Mouse (Mus musculus): ENCODE results near the gene Gse1.

The Gse1 gene

DNA sequence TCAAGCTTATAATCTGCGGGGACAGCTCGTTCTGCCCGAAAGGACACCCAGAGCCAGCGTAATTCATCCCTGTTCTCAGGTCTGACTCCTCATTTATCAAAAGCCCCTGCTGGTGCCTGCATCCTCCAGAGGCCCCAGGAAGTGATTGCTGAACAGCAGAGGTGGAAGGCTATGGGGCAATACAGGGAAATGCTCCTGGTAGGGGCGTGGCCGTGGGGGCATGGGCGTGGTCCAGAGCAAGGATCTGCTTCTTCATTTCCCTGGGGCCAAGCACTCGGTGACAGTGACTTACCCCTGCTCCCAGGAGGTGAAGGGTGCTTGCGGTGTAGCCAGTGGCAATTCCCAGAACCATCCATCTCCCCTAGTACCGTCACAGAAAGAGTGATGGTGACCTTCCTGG lies 217.0 kb downstream of the Gse1 start:
- peak; percentile 41 for DNase-seq (ENCODE audit: low read depth, low spot score)

DNA sequence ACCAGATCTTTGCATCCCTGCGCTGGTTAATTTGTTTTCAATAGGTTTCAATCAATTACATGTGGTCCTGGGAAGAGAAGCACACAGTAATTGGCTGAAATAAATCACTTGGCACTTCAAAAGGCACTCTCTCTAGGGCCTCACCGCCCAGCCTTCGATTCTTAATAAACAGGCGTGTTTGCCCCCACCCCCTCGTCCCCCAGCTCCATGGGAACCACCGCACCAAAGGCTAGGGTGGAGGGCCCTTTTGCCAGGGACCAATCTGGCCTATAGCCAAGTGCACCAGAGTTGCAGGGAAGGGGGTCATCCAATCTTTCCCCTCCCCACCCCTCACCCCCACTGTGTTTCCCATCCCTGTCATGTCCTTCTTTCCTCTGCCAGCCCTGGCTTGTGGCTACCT lies 219.9 kb downstream of the Gse1 start:
- no peak for DNase-seq (ENCODE audit: low read depth, low spot score)

DNA sequence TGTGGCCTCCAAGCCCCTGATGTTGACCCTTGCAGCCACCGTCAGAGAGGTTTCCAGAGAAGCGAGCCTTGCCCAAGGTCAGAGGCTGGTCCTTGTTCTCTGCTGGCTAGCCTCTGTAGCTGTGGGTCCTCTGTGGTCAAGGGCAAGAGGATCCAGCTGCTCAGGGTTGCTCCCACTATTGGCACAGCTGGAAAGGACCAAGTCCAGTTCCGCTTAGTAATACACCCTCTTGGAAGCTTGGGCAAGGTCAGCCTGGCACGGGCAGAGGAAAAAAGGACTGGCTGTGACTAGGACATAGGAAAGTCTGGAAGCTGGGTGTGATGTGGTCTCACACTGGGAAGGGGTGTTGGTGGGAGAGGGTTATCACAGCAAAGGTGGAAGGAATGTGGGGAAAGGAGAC lies 220.9 kb downstream of the Gse1 start:
- no peak for DNase-seq (ENCODE audit: low read depth, low spot score)

DNA sequence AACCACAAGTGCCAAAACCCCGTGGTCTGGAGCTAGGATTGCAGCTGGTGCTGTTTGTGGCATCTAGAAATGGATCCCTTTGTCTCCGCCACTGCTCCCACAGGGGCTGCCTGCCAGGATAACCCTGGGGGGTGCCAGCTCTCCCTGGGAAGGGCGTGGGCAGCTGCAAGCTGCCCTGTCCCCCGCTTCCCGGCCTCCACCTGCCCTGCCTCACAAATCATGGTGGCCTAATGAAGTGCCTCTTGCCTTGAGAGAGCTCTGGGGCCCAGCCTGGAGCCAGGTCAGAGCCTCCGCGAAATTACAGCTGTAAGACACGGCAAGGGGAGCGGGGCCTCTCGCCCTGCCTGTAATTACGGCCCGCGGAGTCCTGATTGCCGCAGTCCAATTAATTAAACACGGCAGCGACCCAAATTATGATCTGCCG lies 221.4 kb downstream of the Gse1 start:
- DNase-seq (ENCODE audit: low read depth, low spot score), result no peak

DNA sequence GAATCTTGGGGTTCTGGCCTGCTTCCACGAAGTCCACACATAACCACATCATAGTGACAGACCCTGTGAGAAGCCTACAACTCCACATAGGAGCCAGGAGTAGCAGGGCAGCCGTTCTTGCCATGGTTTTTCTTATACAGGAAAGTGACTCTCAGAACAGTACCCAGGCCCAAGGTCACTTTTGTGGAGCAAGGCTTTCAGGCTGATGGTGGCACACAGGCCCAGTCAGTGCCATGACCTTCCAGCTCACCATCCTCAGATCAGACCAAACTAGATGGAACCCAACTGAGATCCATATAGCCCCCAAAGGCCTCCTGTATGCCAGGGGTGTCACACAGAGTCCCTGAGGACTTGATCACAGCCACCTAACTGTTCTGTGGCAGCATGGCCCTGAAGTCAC lies 223.9 kb downstream of the Gse1 start:
- no peak for DNase-seq (ENCODE audit: low read depth, low spot score)

DNA sequence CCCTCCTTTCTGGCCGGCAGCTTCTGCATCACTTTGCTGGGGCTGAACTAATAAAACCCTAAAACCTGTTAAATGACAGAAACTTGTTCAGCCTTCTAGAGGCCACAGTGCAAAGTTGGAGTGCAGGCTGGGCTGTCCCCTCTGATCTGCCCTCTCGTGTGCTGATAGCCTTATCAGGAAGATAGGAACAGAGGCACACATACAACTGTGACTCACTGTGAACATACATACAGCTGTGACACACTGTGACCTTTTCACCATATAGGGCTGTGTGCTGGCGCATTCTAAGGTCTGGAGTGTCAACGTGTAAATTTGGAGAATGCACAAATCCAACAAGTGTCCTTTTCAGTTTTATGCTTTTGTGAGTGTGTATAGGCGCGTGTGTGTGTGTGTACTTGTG lies 226.1 kb downstream of the Gse1 start:
- DNase-seq (ENCODE audit: low read depth, low spot score), result no peak

DNA sequence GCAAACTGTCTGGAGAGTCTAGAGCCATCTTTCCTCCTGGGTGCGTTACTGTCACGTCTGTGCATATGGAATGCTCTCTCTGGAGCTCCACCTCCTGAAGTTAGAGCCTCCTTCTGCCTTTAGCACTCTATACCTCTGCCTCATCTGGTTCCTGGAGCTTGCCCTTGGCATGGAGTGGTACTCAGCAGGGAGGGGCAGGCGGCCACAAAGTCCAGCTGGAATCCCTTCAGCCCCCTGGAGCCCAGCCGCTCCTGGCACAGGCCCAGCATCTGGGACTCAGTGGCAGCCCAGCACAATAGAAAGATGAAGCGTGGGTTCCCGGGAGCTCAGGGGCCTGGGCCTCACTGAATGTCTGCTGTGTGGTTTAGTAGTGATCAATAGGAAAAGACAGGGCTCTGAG lies 232.1 kb downstream of the Gse1 start:
- DNase-seq (ENCODE audit: low read depth, low spot score), result no peak

DNA sequence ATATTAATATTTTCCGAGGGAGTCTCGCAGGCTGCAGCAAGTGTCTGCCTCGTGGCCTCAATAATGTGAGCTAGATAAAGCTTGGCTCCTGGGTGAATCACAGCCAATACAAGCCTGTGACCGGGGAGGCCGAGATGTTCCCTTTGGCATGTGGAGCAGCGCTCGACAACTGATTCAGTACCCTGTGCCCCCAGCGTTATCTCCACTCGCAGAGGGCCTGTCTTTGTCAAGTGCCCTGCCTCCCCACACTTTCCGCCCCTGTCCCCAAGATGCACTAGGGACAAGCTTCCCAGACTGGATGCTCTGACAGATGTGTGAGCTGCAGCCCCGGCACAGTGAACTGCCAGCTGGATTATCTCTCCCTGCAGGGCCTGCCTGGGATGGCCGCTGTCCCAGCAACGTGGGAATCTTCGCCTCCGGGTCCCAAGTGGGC lies 233.9 kb downstream of the Gse1 start:
- no peak for DNase-seq (ENCODE audit: low read depth, low spot score)

DNA sequence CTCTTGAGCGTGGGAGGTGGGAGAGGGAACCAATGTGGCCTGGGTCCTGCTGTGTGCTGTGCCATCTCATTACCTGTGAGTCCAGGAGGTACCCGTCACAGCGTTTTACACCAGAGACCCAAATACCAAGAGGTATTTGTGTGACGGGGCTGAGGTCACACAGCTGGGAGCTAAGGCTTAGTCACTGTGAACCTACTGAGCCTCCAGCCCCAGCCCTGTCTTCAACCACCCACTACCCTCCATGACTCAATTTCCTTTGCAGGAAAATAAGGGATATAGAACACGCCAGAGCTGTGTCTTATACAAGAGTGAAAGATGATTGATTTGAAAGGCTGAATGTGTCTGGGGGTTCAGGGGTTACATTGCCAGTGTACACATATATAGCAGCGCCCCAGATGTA lies 234.4 kb downstream of the Gse1 start:
- DNase-seq (ENCODE audit: low read depth, low spot score), result no peak

DNA sequence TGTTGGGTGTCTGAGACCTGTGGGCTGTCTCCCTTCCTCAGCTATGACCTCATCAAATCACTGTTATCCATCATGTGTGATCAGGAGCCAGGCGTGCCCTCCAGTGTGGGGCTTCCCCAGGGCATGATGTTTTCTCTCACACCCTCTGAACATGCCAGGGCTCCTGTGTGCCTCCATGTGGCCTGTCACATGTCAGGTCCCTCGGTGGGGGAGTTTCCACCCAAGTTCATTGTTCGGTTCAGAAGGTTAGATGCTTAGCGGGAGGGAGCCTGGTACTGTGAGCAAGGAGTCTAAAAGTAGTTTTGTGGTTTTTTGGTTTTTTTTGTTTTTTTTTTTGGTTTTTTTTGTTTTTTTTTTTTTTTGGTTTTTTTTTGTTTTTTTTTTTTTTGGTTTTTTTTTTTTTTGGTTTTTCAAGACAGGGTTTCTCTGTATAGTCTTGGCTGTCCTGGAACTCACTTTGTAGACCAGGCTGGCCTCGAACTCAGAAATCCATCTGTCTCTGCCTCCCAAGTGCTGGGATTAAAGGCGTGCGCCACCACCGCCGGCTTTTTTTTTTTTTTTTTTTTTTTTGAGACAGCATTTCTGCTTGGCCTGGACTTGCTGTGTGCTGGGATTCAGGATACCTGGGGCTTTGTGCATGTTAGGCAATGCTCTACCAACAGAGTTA lies 235.8 kb downstream of the Gse1 start:
- no peak for DNase-seq (ENCODE audit: low read depth, low spot score)

DNA sequence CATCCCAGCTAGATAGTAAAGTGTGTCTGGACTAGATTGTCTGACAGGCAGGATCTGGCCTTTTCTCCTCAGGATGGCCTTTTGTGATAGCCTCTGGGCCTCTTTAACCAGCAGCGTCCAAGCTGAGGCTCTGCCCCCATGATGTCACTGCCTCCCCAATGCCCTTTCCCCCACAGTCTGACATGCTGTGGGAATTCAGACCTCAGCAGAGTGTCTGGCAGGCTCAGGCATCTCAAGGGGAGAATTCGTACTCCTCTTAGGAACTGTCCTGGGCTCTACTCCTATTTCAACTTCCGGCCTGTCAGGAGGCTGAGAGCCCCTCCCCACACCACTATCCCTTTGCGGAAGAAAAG lies 236.3 kb downstream of the Gse1 start:
- no peak for DNase-seq (ENCODE audit: low read depth, low spot score)

DNA sequence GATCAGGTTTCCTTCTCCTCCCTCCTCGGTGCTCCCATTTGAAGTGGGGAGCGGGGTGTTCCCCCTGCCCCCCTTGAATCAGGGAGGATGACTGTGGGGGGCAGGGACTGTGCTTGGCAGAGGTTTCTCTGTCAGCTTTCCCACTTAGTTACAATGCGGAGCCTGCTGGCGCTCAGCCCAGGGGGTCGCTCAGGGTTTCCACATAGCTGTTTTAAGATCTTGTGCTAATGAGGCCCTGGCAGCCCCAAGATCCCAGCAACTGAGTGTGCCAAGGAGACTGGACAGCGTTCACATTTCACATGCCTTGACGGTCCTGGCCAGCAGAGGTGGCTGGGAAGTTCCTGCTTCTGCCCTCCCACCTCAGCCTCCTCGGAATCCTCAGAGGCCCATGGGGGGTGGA lies 237.5 kb downstream of the Gse1 start:
- no peak for DNase-seq (ENCODE audit: low read depth, low spot score)

DNA sequence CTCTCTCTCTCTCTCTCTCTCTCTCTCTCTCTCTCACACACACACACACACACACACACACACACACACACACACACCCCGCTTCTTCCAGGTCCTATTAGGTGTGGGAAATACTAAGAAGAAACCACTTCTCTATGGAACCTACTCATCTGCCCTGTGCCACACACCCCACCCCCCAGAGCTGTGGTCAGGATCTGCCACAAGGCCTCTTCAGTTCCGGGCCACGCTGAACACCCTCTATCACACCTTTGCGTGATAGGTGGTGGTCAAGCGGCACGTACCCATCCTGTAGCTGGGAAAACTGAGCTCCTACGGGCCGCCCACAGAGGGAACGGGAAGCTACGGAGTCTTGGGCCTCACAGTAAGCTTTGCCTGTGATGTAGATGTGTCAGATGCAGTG lies 238.0 kb downstream of the Gse1 start:
- DNase-seq (ENCODE audit: low read depth, low spot score), result no peak

DNA sequence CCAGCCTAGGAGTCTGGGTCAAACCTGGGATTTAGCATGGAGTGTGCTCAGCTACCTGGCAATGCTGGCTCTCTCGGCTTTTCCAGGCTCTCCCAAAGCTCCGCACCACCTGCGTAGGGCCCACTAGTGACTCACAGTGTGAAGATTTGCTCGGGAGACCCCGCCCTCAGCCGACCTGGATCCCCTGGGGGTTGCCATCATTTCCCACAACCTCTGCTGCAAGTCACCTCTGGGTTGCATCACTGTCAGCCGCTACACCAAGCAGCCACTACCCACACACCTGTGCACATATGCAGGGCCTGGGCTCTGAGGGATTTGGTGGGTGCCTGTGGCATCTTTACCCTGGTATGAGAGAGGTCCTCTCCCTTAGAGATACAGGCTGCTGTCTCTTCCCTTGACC lies 239.3 kb downstream of the Gse1 start:
- DNase-seq (ENCODE audit: low read depth, low spot score), result no peak

DNA sequence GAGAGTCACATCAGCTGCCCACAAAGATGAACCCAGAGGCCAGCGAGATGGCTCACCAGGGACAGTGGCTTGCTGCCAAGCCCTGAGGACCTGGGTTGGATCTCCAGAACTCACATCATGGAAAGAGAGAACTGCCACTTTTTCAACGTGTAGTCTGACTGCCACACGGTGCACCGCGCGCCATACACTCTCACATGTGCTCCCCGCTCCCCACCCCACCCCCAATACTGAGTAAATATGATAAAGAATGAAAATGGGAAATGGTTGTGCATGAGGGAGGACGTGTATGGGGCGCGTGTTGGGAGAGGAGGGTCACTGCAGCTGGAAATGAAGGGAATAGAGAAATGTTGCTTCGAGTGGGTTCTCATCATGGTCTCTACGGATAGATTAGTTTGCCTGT lies 241.9 kb downstream of the Gse1 start:
- no peak for DNase-seq (ENCODE audit: low read depth, low spot score)

DNA sequence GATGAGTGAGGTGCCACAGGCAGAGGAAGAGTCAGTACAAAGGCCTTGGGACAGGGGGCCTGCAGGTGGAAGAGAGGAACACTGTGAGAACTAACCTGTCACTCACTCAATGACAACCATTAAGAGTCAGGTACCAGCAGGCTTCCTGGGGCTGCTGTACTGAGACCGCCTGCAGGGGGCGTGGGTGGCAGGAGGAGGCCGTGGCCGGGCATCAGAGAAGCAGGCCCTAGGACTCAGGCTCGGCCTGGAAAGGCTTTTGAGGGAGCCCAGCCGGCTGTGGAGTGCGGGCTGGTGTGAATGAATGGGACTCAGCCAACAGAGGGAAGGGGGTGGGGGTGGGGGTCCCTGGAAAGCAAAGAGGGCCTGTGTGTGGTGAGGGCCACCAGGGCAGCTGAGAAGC lies 242.9 kb downstream of the Gse1 start:
- peak; percentile 87 for DNase-seq (ENCODE audit: low read depth, low spot score)

DNA sequence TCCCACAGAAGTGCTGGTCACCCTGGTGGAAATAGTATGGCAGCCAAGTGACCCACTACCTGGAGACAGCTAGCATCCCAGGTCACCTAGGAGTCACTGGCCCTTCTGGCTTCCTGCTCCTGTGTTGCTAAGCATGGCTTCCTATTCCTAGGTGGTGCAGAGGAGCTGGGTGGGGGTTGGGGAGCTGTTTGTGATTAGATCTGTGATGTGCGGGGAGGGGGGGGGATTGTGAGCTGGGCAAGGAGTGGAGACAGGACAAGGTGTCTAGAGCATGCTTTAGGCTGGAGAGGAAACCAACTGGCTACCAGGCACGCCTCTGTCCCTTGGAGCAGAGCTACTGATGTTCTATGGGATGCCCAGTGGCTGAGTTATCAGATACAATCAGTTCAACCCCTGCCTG lies 243.5 kb downstream of the Gse1 start:
- no peak for DNase-seq (ENCODE audit: low read depth, low spot score)

DNA sequence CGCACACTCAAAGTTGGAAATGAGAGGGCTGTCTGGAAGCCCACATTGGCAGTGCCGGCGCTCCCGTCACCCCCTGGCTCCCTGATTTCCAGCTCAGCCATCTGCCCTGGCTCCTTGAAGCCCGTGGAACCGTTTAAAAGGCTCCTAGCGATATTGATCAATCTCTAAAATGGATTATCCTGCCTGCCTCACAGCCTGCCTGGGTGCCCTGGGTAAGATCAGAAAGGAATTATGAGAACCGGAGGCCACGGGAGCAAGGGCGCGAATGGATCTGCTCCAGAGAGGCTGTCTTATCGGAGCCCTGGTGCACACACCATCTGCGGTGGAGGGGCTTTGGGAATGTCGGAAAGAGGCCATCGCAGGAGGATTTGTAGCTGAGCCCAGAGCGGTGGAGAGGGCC lies 244.0 kb downstream of the Gse1 start:
- no peak for DNase-seq (ENCODE audit: low read depth, low spot score)

DNA sequence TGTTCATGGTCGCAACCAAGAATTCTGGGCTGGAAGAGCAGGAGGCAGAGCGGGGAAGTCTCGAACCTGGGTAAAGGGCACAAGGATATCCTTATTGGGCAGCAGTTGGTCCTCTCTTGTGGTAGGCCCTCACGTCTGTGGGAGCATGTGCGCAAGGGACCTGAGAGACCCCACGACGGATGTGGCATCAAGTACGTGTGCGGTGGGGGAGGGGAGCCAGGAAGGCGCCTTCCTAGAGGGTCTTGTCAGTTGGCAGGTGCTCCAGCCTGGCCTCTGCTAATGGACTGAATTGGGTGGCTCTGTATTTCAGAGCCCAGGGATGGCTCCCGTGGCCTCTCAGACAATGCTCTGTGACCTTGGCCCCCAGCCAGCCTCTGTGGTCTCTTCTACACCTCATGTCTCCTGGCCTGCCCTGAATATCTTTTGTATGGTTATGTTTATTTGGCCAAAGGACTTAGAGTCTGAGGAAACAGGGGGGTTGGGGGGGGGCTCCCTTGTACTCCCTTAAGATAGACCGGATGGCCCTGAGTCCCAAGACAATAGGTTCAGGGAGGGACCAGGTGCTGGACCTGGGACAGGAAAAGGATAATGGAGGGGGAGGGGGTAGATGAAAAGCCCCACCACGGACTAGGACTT lies 245.6 kb downstream of the Gse1 start:
- no peak for DNase-seq (ENCODE audit: low read depth, low spot score)

DNA sequence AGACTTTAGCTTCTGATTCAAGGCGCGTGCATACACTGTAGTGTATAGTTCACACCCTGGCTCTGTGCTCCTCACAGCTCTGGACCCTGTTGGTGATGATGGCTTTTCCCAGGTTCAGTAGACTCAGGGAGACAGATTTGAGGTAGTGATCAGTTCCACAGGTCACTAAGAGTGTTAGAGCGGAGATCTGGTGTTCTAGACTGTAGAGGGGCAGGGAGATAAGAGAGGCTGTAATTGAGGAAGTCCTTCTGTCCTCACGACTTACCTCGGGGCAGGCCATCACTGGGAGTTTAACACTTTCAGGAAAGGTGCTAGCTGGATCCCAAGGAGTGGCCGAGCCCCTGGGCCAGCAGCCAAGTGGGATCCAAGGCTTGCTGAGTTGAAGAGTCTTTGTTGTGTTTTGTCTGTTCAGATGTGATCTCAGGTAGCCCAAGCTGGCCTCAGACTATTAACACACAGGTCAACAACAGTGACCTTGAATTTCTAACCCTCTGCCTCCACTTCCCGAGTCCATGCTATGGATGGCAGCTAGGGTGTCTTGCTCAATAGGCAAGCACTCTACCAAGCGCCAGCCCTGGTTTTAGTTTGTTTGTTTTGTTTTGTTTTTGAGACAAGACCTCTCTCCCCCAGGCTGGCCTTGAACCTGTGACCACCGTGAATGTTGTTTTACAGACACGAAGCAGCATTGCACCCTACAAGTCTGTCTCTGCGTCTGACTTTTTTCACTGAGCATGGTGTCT lies 246.4 kb downstream of the Gse1 start:
- no peak for DNase-seq (ENCODE audit: low read depth, low spot score)

DNA sequence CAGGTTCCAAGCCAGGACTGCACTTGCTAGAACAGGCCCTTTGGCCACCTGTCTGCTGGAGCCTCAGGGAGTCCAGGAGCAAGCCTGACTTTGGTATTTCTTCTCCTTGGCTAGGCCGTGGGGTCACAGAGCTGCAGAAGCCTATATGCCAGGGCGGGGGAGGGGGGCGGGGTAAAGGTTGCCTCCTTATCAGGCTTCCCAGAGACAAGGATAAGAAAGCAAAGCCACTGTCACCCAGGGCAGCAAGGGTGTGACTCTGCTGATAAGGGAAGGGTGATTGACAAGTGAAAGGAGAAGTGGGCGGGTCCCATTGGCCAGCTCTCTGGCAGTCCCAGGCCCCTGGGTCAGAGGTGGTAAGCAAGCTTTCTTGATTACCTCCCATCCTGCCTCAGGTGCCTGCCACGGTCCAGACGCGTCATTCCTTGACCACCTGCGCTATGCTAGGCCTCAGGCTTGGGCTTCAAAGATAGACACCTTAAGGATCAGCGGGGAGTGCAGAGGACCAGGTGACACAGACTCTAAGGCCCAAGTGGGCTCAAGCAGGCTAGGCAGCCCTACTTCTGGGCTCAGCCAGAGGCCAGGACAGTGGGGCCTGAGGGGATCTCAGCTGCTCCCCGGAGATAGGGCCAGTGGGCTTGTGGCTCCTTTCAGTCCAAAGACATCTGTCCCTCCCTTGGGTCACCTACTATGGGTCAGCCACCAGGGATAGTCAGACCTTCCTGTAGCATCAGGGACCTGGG lies 247.4 kb downstream of the Gse1 start:
- DNase-seq (ENCODE audit: low read depth, low spot score), result no peak
